Mouse (Mus musculus) kidney, postnatal 14 days (tissue): Measurements from ENCODE around the gene Ski.

ENCODE experiments used
- DNase-seq: peaks from one replicate; pipeline ENCODE4 v3.0.0; 2022; ENCODE audit warnings: mixed read lengths

Gene Ski

GRCm38 (mm10) chr4:155126602-155127372 is 95.6 kb downstream of the Ski start:
- DNase-seq, result no peak

GRCm38 (mm10) chr4:155126194-155126593 is 96.2 kb downstream of the Ski start:
- DNase-seq, result no peak

GRCm38 (mm10) chr4:155125310-155125709 is 97.1 kb downstream of the Ski start:
- no peak for DNase-seq

GRCm38 (mm10) chr4:155123868-155124534 is 98.4 kb downstream of the Ski start:
- DNase-seq, result no peak

GRCm38 (mm10) chr4:155122444-155123040 is 99.8 kb downstream of the Ski start:
- peak; percentile 75 for DNase-seq

- no peak for DNase-seq
Observed at GRCm38 (mm10) chr4:155121915-155122443, 100.4 kb downstream of the Ski start.

- DNase-seq, result no peak
Observed at GRCm38 (mm10) chr4:155121222-155121621, 101.2 kb downstream of the Ski start.

GRCm38 (mm10) chr4:155120583-155120982 is 101.8 kb downstream of the Ski start:
- DNase-seq, result no peak

GRCm38 (mm10) chr4:155120038-155120437 is 102.4 kb downstream of the Ski start:
- no peak for DNase-seq

- DNase-seq, result no peak
Observed at GRCm38 (mm10) chr4:155118278-155118677, 104.1 kb downstream of the Ski start.

- DNase-seq, result no peak
Observed at GRCm38 (mm10) chr4:155117396-155117978, 104.9 kb downstream of the Ski start.

GRCm38 (mm10) chr4:155116607-155117006 is 105.8 kb downstream of the Ski start:
- no peak for DNase-seq

GRCm38 (mm10) chr4:155113766-155114410 is 108.5 kb downstream of the Ski start:
- no peak for DNase-seq

- no peak for DNase-seq
Observed at GRCm38 (mm10) chr4:155109471-155109870, 112.9 kb downstream of the Ski start.

- DNase-seq, result no peak
Observed at GRCm38 (mm10) chr4:155107886-155108285, 114.5 kb downstream of the Ski start.
